Mouse (Mus musculus): Measurements from ENCODE around the gene Cpxm2.

Cpxm2 gene

GRCm38 (mm10) chr7:132128687-132129086 is 25.9 kb downstream of the Cpxm2 start:
- no peak for DNase-seq (ENCODE audit: low spot score)

- no peak for DNase-seq (ENCODE audit: low spot score)
Measured at GRCm38 (mm10) chr7:132124948-132125347, 29.6 kb downstream of the Cpxm2 start.

- no peak for DNase-seq (ENCODE audit: low spot score)
Measured at GRCm38 (mm10) chr7:132123211-132123610, 31.3 kb downstream of the Cpxm2 start.

- no peak for DNase-seq (ENCODE audit: low spot score)
Measured at GRCm38 (mm10) chr7:132119817-132120216, 34.7 kb downstream of the Cpxm2 start.

GRCm38 (mm10) chr7:132111770-132112169 is 42.8 kb downstream of the Cpxm2 start:
- DNase-seq (ENCODE audit: low spot score), result no peak

GRCm38 (mm10) chr7:132110308-132110707 is 44.2 kb downstream of the Cpxm2 start:
- no peak for DNase-seq (ENCODE audit: low spot score)

GRCm38 (mm10) chr7:132106891-132107290 is 47.6 kb downstream of the Cpxm2 start:
- DNase-seq (ENCODE audit: low spot score), result no peak

- DNase-seq (ENCODE audit: low spot score), result no peak
Measured at GRCm38 (mm10) chr7:132105326-132105725, 49.2 kb downstream of the Cpxm2 start.

GRCm38 (mm10) chr7:132098441-132098840 is 56.1 kb downstream of the Cpxm2 start:
- DNase-seq (ENCODE audit: low spot score), result no peak

- no peak for DNase-seq (ENCODE audit: low spot score)
Measured at GRCm38 (mm10) chr7:132094666-132095065, 59.9 kb downstream of the Cpxm2 start.

- no peak for DNase-seq (ENCODE audit: low spot score)
Measured at GRCm38 (mm10) chr7:132091551-132091950, 63.0 kb downstream of the Cpxm2 start.

GRCm38 (mm10) chr7:132088606-132089005 is 65.9 kb downstream of the Cpxm2 start:
- DNase-seq (ENCODE audit: low spot score), result no peak

GRCm38 (mm10) chr7:132088181-132088580 is 66.4 kb downstream of the Cpxm2 start:
- no peak for DNase-seq (ENCODE audit: low spot score)

GRCm38 (mm10) chr7:132075825-132076224 is 78.7 kb downstream of the Cpxm2 start:
- no peak for DNase-seq (ENCODE audit: low spot score)

GRCm38 (mm10) chr7:132074503-132074902 is 80.0 kb downstream of the Cpxm2 start:
- no peak for DNase-seq (ENCODE audit: low spot score)

- DNase-seq (ENCODE audit: low spot score), result no peak
Measured at GRCm38 (mm10) chr7:132070877-132071625, 83.5 kb downstream of the Cpxm2 start.

- DNase-seq (ENCODE audit: low spot score), result no peak
Measured at GRCm38 (mm10) chr7:132067951-132068350, 86.6 kb downstream of the Cpxm2 start.

GRCm38 (mm10) chr7:132067511-132067910 is 87.0 kb downstream of the Cpxm2 start:
- no peak for DNase-seq (ENCODE audit: low spot score)

- DNase-seq (ENCODE audit: low spot score), result no peak
Measured at GRCm38 (mm10) chr7:132060116-132060515, 94.4 kb downstream of the Cpxm2 start.

- DNase-seq (ENCODE audit: low spot score), result no peak
Measured at GRCm38 (mm10) chr7:132056565-132056964, 98.0 kb downstream of the Cpxm2 start.

GRCm38 (mm10) chr7:132046662-132047061 is 107.9 kb downstream of the Cpxm2 start:
- DNase-seq (ENCODE audit: low spot score), result no peak

- no peak for DNase-seq (ENCODE audit: low spot score)
Measured at GRCm38 (mm10) chr7:132031940-132032531, 122.5 kb downstream of the Cpxm2 start.

- DNase-seq (ENCODE audit: low spot score), result no peak
Measured at GRCm38 (mm10) chr7:132026671-132027070, 127.9 kb downstream of the Cpxm2 start.

- no peak for DNase-seq (ENCODE audit: low spot score)
Measured at GRCm38 (mm10) chr7:132025591-132025990, 128.9 kb downstream of the Cpxm2 start.
